18 mouse cellular contexts compared by ENCODE assay signal in genomic region chr3:29981259-29981910, GRCm38 (mm10).
DNase-seq lines count a peak whose midpoint lies in the region; ATAC-seq lines count a peak whose summit lies in the region.
"Had no signal": no experiment of that assay in that cellular context is flagged by ENCODE, and none has a peak within 500 bp of the region (broad histone marks: within the 10 kb centered on the region; RNA-seq: fewer than 3 reads in every experiment).

No protein-coding gene starts in this region.

- no peak overlapping the region for H3K4me3 ChIP-seq in midbrain, embryonic 11.5 days (ENCODE audit: low read depth, low read length)
- no peak overlapping the region for H3K4me3 ChIP-seq in midbrain, embryonic 14.5 days (replicated peaks; ENCODE audit: low read depth, low read length)
- no peak overlapping the region for H3K4me3 ChIP-seq in forebrain, embryonic 12.5 days (replicated peaks)
- H3K4me3 ChIP-seq: erythroblast, embryonic 14.5 days; forebrain, embryonic 15.5 days; hindbrain, embryonic 12.5 days; limb, embryonic 10.5 days; liver, embryonic 13.5 days; midbrain, embryonic 12.5 days had no signal

- DNase-seq in cerebellum, adult 11 months, result no peak
- DNase-seq in kidney, adult 9 months, result peak; percentile 51
- no peak for DNase-seq in kidney, postnatal 4 days
- peak; percentile 51 for DNase-seq in midbrain, embryonic 11.5 days (ENCODE audit: low spot score, missing footprints)
- DNase-seq in midbrain, embryonic 14.5 days, result no peak
- DNase-seq in skeletal muscle tissue, adult 2 months (ENCODE audit: low read depth, low spot score), result peak; percentile 4
- DNase-seq: adrenal gland, adult 8-10 months; liver, embryonic 13.5 days; thymus, adult 18-20 months had no signal

- no peaks in the 10 kb centered on the region for H3K27me3 ChIP-seq in midbrain, embryonic 11.5 days (ENCODE audit: control insufficient read depth, insufficient read depth, low read length)
- H3K27me3 ChIP-seq in midbrain, embryonic 14.5 days (ENCODE audit: control insufficient read depth, insufficient read depth, low read length), result no peaks in the 10 kb centered on the region
- H3K27me3 ChIP-seq in forebrain, embryonic 12.5 days, result no peaks in the 10 kb centered on the region
- H3K27me3 ChIP-seq: forebrain, embryonic 15.5 days; hindbrain, embryonic 12.5 days; liver, embryonic 13.5 days; midbrain, embryonic 12.5 days had no signal

- no peaks in the 10 kb centered on the region for H3K36me3 ChIP-seq in midbrain, embryonic 11.5 days (ENCODE audit: control insufficient read depth, insufficient read depth, low read length)
- no peaks in the 10 kb centered on the region for H3K36me3 ChIP-seq in midbrain, embryonic 14.5 days (ENCODE audit: control insufficient read depth, insufficient read depth, low read length)
- no peaks in the 10 kb centered on the region for H3K36me3 ChIP-seq in forebrain, embryonic 12.5 days (replicated peaks)
- H3K36me3 ChIP-seq: forebrain, embryonic 15.5 days; hindbrain, embryonic 12.5 days; liver, embryonic 13.5 days had no signal

- no peak overlapping the region for H3K9ac ChIP-seq in midbrain, embryonic 11.5 days (ENCODE audit: low read length)
- no peak overlapping the region for H3K9ac ChIP-seq in midbrain, embryonic 14.5 days (replicated peaks; ENCODE audit: low read length)
- no peak overlapping the region for H3K9ac ChIP-seq in forebrain, embryonic 12.5 days
- H3K9ac ChIP-seq: forebrain, embryonic 15.5 days; hindbrain, embryonic 12.5 days; liver, embryonic 13.5 days; midbrain, embryonic 12.5 days had no signal

- 83% methylated on average over 7 of the region's 7 CpGs for WGBS in midbrain, embryonic 11.5 days
- WGBS in midbrain, embryonic 14.5 days, result 81% methylated on average over 7 of the region's 7 CpGs
- 78% methylated on average over 7 of the region's 7 CpGs for WGBS in forebrain, embryonic 12.5 days

- H3K4me2 ChIP-seq in midbrain, embryonic 11.5 days, result no peak overlapping the region
- H3K4me2 ChIP-seq in midbrain, embryonic 14.5 days (ENCODE audit: low read length), result no peak overlapping the region
- no peak overlapping the region for H3K4me2 ChIP-seq in forebrain, embryonic 12.5 days
- H3K4me2 ChIP-seq: forebrain, embryonic 15.5 days; hindbrain, embryonic 12.5 days; liver, embryonic 13.5 days; midbrain, embryonic 12.5 days had no signal

- H3K27ac ChIP-seq in midbrain, embryonic 11.5 days (ENCODE audit: low read depth, low read length), result no peak overlapping the region
- H3K27ac ChIP-seq in midbrain, embryonic 14.5 days (replicated peaks; ENCODE audit: low read depth, low read length), result no peak overlapping the region
- no peak overlapping the region for H3K27ac ChIP-seq in forebrain, embryonic 12.5 days
- H3K27ac ChIP-seq: forebrain, embryonic 15.5 days; hindbrain, embryonic 12.5 days; limb, embryonic 10.5 days; liver, embryonic 13.5 days; macrophage; midbrain, embryonic 12.5 days had no signal

- H3K9me3 ChIP-seq in midbrain, embryonic 11.5 days (ENCODE audit: control insufficient read depth, low read length), result no peaks in the 10 kb centered on the region
- no peaks in the 10 kb centered on the region for H3K9me3 ChIP-seq in midbrain, embryonic 14.5 days (ENCODE audit: control insufficient read depth, low read length)
- no peaks in the 10 kb centered on the region for H3K9me3 ChIP-seq in forebrain, embryonic 12.5 days
- H3K9me3 ChIP-seq: forebrain, embryonic 15.5 days; hindbrain, embryonic 12.5 days; limb, embryonic 10.5 days; liver, embryonic 13.5 days; midbrain, embryonic 12.5 days had no signal

- ATAC-seq in cerebellum, adult (ENCODE audit: insufficient number of reproducible peaks, low FRiP score, low TSS enrichment), result 0 out of 2 replicates have a peak, but pooled peaks have one; percentile 42
- ATAC-seq in midbrain, embryonic 11.5 days (ENCODE audit: low FRiP score), result no peak
- ATAC-seq in midbrain, embryonic 14.5 days (ENCODE audit: low FRiP score, low TSS enrichment), result no peak
- no peak for ATAC-seq in forebrain, embryonic 12.5 days (ENCODE audit: low FRiP score)
- ATAC-seq: forebrain, embryonic 15.5 days; inflammation-experienced regulatory T-cells, adult 6 months had no signal

- no peaks in the 10 kb centered on the region for H3K4me1 ChIP-seq in midbrain, embryonic 11.5 days (ENCODE audit: control insufficient read depth, insufficient read depth, low read length)
- no peaks in the 10 kb centered on the region for H3K4me1 ChIP-seq in midbrain, embryonic 14.5 days (ENCODE audit: control insufficient read depth, insufficient read depth, low read length)
- H3K4me1 ChIP-seq in forebrain, embryonic 12.5 days, result no peaks in the 10 kb centered on the region
- H3K4me1 ChIP-seq: forebrain, embryonic 15.5 days; hindbrain, embryonic 12.5 days; limb, embryonic 10.5 days; liver, embryonic 13.5 days; midbrain, embryonic 12.5 days had no signal

Comparison
In these comparisons a context has a peak if more than half of its experiments do, and no peak if none do; other contexts are left out.
1. DNase-seq: peak in kidney, adult 9 months (single experiment), midbrain, embryonic 11.5 days (single experiment) and skeletal muscle tissue, adult 2 months (single experiment); none in cerebellum, adult 11 months (single experiment), kidney, postnatal 4 days (0 of 2) and midbrain, embryonic 14.5 days (single experiment).